ENCODE assay signal across 19 mouse cellular contexts in the genomic region with DNA sequence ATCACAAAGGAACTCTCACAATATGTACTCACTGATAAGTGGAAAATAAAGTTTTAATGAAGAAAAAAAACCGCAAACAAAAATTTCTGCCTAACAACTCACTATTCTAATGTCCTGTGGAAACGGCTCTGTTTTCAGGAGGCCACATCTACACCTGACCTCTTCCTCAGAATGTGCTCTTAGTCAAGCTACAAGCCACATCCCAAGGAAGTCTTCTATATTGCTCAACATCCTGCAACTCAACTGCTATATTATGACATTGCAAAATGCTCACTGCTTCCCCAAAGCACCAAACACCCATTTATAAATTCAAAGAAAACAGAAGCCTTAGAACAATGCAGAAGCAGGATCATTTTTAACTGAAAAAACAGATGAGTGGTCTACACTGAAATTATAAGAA. TPM values are rescaled to one million over a fixed set of nuclear protein-coding genes. Genes with fewer than 3 reads are reported as not detected.
A peak's percentile ranks its signal among the peaks of the same experiment; 100 is the strongest.
DNase-seq lines count a peak whose midpoint lies in the region; TF ChIP-seq lines count a peak whose summit lies in the region.
"Had no signal": no experiment of that assay in that cellular context is flagged by ENCODE, and none has a peak within 500 bp of the region (broad histone marks: within the 10 kb centered on the region; RNA-seq: fewer than 3 reads in every experiment).

No protein-coding gene starts in this region.

- TF ChIP-seq POLR2A in heart, adult 2 months (IDR thresholded peaks at IDR 0.05; ENCODE audit: insufficient read depth, low read depth, low read length), result no peak

- H3K4me1 ChIP-seq in heart, adult 2 months (ENCODE audit: control insufficient read depth, insufficient read depth, low read length), result no peaks in the 10 kb centered on the region
- H3K4me1 ChIP-seq: forebrain, embryonic 12.5 days; kidney, embryonic 15.5 days; midbrain, embryonic 10.5 days had no signal

- H3K27ac ChIP-seq in heart, adult 2 months, result no peak overlapping the region
- peak overlapping the region; percentile 81 for H3K27ac ChIP-seq in macrophage
- H3K27ac ChIP-seq: forebrain, embryonic 12.5 days; hindbrain, postnatal 0 days; kidney, embryonic 15.5 days; midbrain, embryonic 10.5 days had no signal

- no peaks in the 10 kb centered on the region for H3K27me3 ChIP-seq in heart, adult 2 months (ENCODE audit: control insufficient read depth, insufficient read depth, low read length)
- H3K27me3 ChIP-seq: forebrain, embryonic 12.5 days; kidney, embryonic 15.5 days had no signal

- H3K9ac ChIP-seq in heart, adult 2 months (ENCODE audit: low read depth, low read length), result no peak overlapping the region
- H3K9ac ChIP-seq: forebrain, embryonic 12.5 days; kidney, embryonic 15.5 days had no signal

- no peaks in the 10 kb centered on the region for H3K79me2 ChIP-seq in heart, adult 2 months (replicated peaks; ENCODE audit: control insufficient read depth, insufficient read depth, low read length)
- H3K79me2 ChIP-seq in macrophage (ENCODE audit: inconsistent target), result no peaks in the 10 kb centered on the region

- H3K4me3 ChIP-seq in heart, adult 2 months, result no peak overlapping the region
- H3K4me3 ChIP-seq in macrophage (ENCODE audit: inconsistent target), result no peak overlapping the region
- H3K4me3 ChIP-seq: forebrain, embryonic 12.5 days; kidney, embryonic 15.5 days; midbrain, embryonic 10.5 days had no signal

- no peaks in the 10 kb centered on the region for H3K36me3 ChIP-seq in heart, adult 2 months (ENCODE audit: control insufficient read depth, insufficient read depth, low read length)
- no peaks in the 10 kb centered on the region for H3K36me3 ChIP-seq in macrophage (ENCODE audit: inconsistent target)

- peak; percentile 48 for DNase-seq in heart, adult 11 months
- no peak for DNase-seq in heart, adult 2 months
- peak; percentile 32 for DNase-seq in lung, postnatal 36 days
- DNase-seq in lung, adult 18-20 months, result no peak
- DNase-seq in retina, postnatal 1 day, result no peak
- no peak for DNase-seq in kidney, adult 9 months
- DNase-seq in heart, postnatal 4 days, result no peak
- DNase-seq: adrenal gland, postnatal 25 days; cerebellum, adult 11 months; cerebellum, adult 9-11 months; gastrocnemius, postnatal 36 days; kidney, postnatal 36 days; thymus, adult 2 months; thymus, postnatal 4 days had no signal

- intact Hi-C loops in heart, adult 2 months (cut with DNase I), result no loop called here

- 90% methylated on average over 2 of the region's 2 CpGs for WGBS in heart, adult 2 months
- 0% methylated on average over 2 of the region's 2 CpGs for WGBS in macrophage (ENCODE audit: missing documents)

- no peak for TF ChIP-seq CTCF in heart, adult 2 months (IDR thresholded peaks at IDR 0.05)

- no peak for TF ChIP-seq EP300 in heart, adult 2 months (IDR thresholded peaks at IDR 0.05; ENCODE audit: insufficient read depth, low read depth, low read length)

RNA-seq across cellular contexts. Expression of gene Hk3, which starts 18.8 kb away (rescaled TPM):
- under 1 TPM; 0.84 to 0.91 TPM for total RNA-seq in heart, adult 2 months (2021)
- 1.2 and 1.3 TPM in 2 replicates for polyA plus RNA-seq in heart, adult 2 months (2012; rRNA removed)
- 1,000 to 10,000 TPM in 15 of 26 experiments, 100 to 1,000 TPM in 11; 632 to 1,383 (median 1,103) TPM for total RNA-seq in macrophage (2018; cell fraction: chromatin; rRNA removed)
- 100 to 1,000 TPM; 185 to 535 (median 280) TPM for total RNA-seq in macrophage (2018; cell fraction: cytosol; rRNA removed)
- 1,000 to 10,000 TPM in 7 of 26 experiments, 100 to 1,000 TPM in 19; 433 to 1,265 (median 671) TPM for total RNA-seq in macrophage (2018; cell fraction: nucleus; rRNA removed)
- 180 to 276 TPM (median 182 TPM) in 3 replicates for polyA plus RNA-seq in macrophage (2018)
- under 1 TPM; 0.74 to 0.98 TPM for total RNA-seq in heart, postnatal 4 days (2021)

Comparison
In these comparisons a context has a peak if more than half of its experiments do, and no peak if none do; other contexts are left out.
1. DNase-seq: peak in heart, adult 11 months (single experiment) and lung, postnatal 36 days (single experiment); none in heart, adult 2 months (0 of 2), lung, adult 18-20 months (0 of 2), retina, postnatal 1 day (single experiment), kidney, adult 9 months (single experiment) and heart, postnatal 4 days (single experiment).